Mouse (Mus musculus): ENCODE results near the gene Ggt1. TPM values are rescaled to one million over a fixed set of nuclear protein-coding genes. Genes with fewer than 3 reads are reported as not detected.
A peak's percentile ranks its signal among the peaks of the same experiment; 100 is the strongest.

Ggt1 gene
- total and polyA plus RNA-seq, 3 experiments, result 1.3 to 3.8 (median 2.1) TPM

DNA sequence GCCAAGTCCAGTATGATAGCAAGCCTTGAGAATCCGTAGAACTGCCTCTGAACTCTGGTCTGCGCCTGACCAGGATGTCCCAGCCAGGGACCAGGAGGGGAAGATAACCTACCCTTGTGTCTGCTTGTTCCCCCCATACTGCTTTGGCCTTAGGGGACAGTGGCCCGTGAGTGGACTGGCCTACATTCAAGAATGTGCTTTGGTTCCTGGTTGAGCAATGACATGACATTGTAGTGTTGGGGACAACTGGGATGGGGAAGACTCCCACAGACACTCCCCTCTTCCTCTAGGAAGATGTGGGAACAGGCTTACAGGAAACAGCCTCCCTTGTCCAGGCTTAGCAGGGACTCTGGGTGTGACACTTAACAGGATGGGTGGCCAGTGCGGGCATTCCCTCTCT, 26.4 kb downstream of the Ggt1 start:
- no peak overlapping the region for H3K9ac ChIP-seq (ENCODE audit: insufficient read depth, low read depth)
- dilution Hi-C loops (cut with MboI; ENCODE audit: extremely low pct_ligation_motif_present, extremely low pct_unique_long_range_greater_than_20kb, low sequenced_read_pairs), result no loop called here
- TF ChIP-seq ZKSCAN1 (IDR thresholded peaks at IDR 0.05; ENCODE audit: borderline replicate concordance, low read depth, low read length), result no peak
- no peak for TF ChIP-seq E2F4 (IDR thresholded peaks at IDR 0.05; ENCODE audit: insufficient replicate concordance, low read depth, low read length)
- TF ChIP-seq JUND (conservative IDR thresholded peaks at IDR 0.05; ENCODE audit: low read depth, low read length), result no peak
- TF ChIP-seq ZC3H11A (IDR thresholded peaks at IDR 0.05; ENCODE audit: low read depth, low read length), result no peak
- no peak for TF ChIP-seq CHD1 (IDR thresholded peaks at IDR 0.05; ENCODE audit: low read depth, low read length)
- TF ChIP-seq SIN3A (IDR thresholded peaks at IDR 0.05; ENCODE audit: low read length), result no peak
- H3K4me3 ChIP-seq (replicated peaks in 1 of 3; ENCODE audit: low read depth in 2 of 3, low read length in 2 of 3, poor library complexity in 1 of 3), result no peak overlapping the region
- no peaks in the 10 kb centered on the region for H3K9me3 ChIP-seq (replicated peaks; ENCODE audit: low read length)
- no peaks in the 10 kb centered on the region for H3K36me3 ChIP-seq (replicated peaks in 1 of 2; ENCODE audit: control insufficient read depth in 1 of 2, insufficient read depth in 1 of 2, low read length in 1 of 2)
- H3K4me1 ChIP-seq (ENCODE audit: control insufficient read depth in 1 of 2, insufficient read depth in 2 of 2), result peaks cover 20 to 53% of the 10 kb centered on the region in 2 experiments
- no peak for DNase-seq (ENCODE audit: extremely low read depth)
- H3K79me2 ChIP-seq (replicated peaks; ENCODE audit: control insufficient read depth, extremely low read depth, insufficient read depth, poor library complexity, severe bottlenecking), result no peaks in the 10 kb centered on the region
- H3K4me2 ChIP-seq (ENCODE audit: insufficient read depth, low read depth, poor library complexity, severe bottlenecking), result no peak overlapping the region
- in situ Hi-C loops (cut with MboI; ENCODE audit: low pct_ligation_motif_present, low pct_unique_long_range_greater_than_20kb, low sequenced_read_pairs), result loop anchor here (10.0 to 25.0 kb wide), 3 partner anchors 47 to 375 kb away; partner anchors contain the start of genes Gm5134 and Gstt2
- H3K27me3 ChIP-seq (replicated peaks), result peaks cover 5% of the 10 kb centered on the region
- H3K27ac ChIP-seq (ENCODE audit: insufficient read depth, low read depth), result no peak overlapping the region

DNA sequence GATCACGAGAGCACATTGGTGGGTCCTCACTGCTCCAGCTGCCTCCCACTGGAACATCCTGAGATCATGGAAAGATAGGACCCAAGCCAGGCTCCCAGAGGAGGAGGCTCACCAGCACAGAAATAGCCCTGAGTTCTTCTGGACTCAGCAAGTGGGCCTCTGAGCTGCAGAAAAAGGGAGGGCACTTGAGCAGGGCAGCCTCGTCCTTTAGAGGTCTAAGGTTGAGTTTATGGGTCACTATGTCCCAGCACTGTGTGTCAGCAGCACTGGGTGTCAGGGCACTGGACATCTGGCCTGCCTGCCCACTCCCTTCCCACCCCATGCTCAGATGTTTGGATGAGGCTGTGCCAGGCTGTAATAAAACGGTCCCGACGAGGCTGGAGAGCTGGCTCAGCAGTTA, 26.9 kb downstream of the Ggt1 start:
- Histone ChIP-seq H3K9me3 (replicated peaks; ENCODE audit: low read length) (no peaks in the 10 kb centered on the region), H3K4me1 (ENCODE audit: control insufficient read depth in 1 of 2, insufficient read depth in 2 of 2) (peaks cover 20 to 54% of the 10 kb centered on the region in 2 experiments), H3K79me2 (replicated peaks; ENCODE audit: control insufficient read depth, extremely low read depth, insufficient read depth, poor library complexity, severe bottlenecking) (no peaks in the 10 kb centered on the region), H3K4me2 (ENCODE audit: insufficient read depth, low read depth, poor library complexity, severe bottlenecking) (no peak overlapping the region), H3K36me3 (replicated peaks in 1 of 2; ENCODE audit: control insufficient read depth in 1 of 2, insufficient read depth in 1 of 2, low read length in 1 of 2) (no peaks in the 10 kb centered on the region), H3K9ac (ENCODE audit: insufficient read depth, low read depth) (no peak overlapping the region), H3K27ac (ENCODE audit: insufficient read depth, low read depth) (no peak overlapping the region), H3K4me3 (replicated peaks in 1 of 3; ENCODE audit: low read depth in 2 of 3, low read length in 2 of 3, poor library complexity in 1 of 3) (no peak overlapping the region), H3K27me3 (replicated peaks) (peaks cover 5% of the 10 kb centered on the region)
- no peak for TF ChIP-seq USF2 (conservative IDR thresholded peaks at IDR 0.05; ENCODE audit: low read depth, low read length)
- TF ChIP-seq TCF12 (IDR thresholded peaks at IDR 0.05; ENCODE audit: low read depth, low read length), result no peak
- TF ChIP-seq JUND (conservative IDR thresholded peaks at IDR 0.05; ENCODE audit: low read depth, low read length), result no peak
- TF ChIP-seq SMC3 (IDR thresholded peaks at IDR 0.05; ENCODE audit: low read depth, low read length), result no peak
- no peak for TF ChIP-seq POLR2A (IDR thresholded peaks at IDR 0.05; ENCODE audit: low read depth, low read length)
- no peak for TF ChIP-seq ELF1 (IDR thresholded peaks at IDR 0.05; ENCODE audit: low read depth, low read length)
- no peak for TF ChIP-seq CHD1 (IDR thresholded peaks at IDR 0.05; ENCODE audit: low read depth, low read length)
- no peak for TF ChIP-seq MXI1 (IDR thresholded peaks at IDR 0.05; ENCODE audit: low read depth, low read length)
- TF ChIP-seq RCOR1 (conservative IDR thresholded peaks at IDR 0.05; ENCODE audit: low read depth, low read length), result no peak
- dilution Hi-C loops (cut with MboI; ENCODE audit: extremely low pct_ligation_motif_present, extremely low pct_unique_long_range_greater_than_20kb, low sequenced_read_pairs), result no loop called here
- in situ Hi-C loops (cut with MboI; ENCODE audit: low pct_ligation_motif_present, low pct_unique_long_range_greater_than_20kb, low sequenced_read_pairs), result loop anchor here (10.0 to 25.0 kb wide), 3 partner anchors 46 to 374 kb away; partner anchors contain the start of genes Gm5134 and Gstt2
- no peak for DNase-seq (ENCODE audit: extremely low read depth)

- H3K36me3 ChIP-seq (replicated peaks in 1 of 2; ENCODE audit: control insufficient read depth in 1 of 2, insufficient read depth in 1 of 2, low read length in 1 of 2), result no peaks in the 10 kb centered on the region
- no peak within 1 kb of the TSS for H3K4me3 ChIP-seq (replicated peaks in 1 of 3; ENCODE audit: low read depth in 2 of 3, low read length in 2 of 3, poor library complexity in 1 of 3)
- H3K9me3 ChIP-seq (replicated peaks; ENCODE audit: low read length), result no peaks in the 10 kb centered on the region
- DNase-seq (ENCODE audit: extremely low read depth), result no peak
- no peak within 1 kb of the TSS for H3K4me2 ChIP-seq (ENCODE audit: insufficient read depth, low read depth, poor library complexity, severe bottlenecking)
- no peak for TF ChIP-seq JUND (conservative IDR thresholded peaks at IDR 0.05; ENCODE audit: low read depth, low read length)
- peak; percentile 15; the same call in 1 of the 2 replicates for TF ChIP-seq ZNF384 (IDR thresholded peaks at IDR 0.05; ENCODE audit: low read depth, low read length)
- H3K4me1 ChIP-seq (ENCODE audit: control insufficient read depth in 1 of 2, insufficient read depth in 2 of 2), result peaks cover 20 to 53% of the 10 kb centered on the region in 2 experiments
- dilution Hi-C loops (cut with MboI; ENCODE audit: extremely low pct_ligation_motif_present, extremely low pct_unique_long_range_greater_than_20kb, low sequenced_read_pairs) (no loop called here), in situ Hi-C loops (cut with MboI; ENCODE audit: low pct_ligation_motif_present, low pct_unique_long_range_greater_than_20kb, low sequenced_read_pairs) (loop anchor here (10.0 to 25.0 kb wide), 3 partner anchors 46 to 373 kb away; partner anchors contain the start of genes Gm5134 and Gstt2)
- no peaks in the 10 kb centered on the region for H3K79me2 ChIP-seq (replicated peaks; ENCODE audit: control insufficient read depth, extremely low read depth, insufficient read depth, poor library complexity, severe bottlenecking)
- H3K9ac ChIP-seq (ENCODE audit: insufficient read depth, low read depth), result no peak within 1 kb of the TSS
- no peak within 1 kb of the TSS for H3K27ac ChIP-seq (ENCODE audit: insufficient read depth, low read depth)
- peaks cover 2% of the 10 kb centered on the region for H3K27me3 ChIP-seq (replicated peaks)
Observed at GRCm38 (mm10) chr10:75589129-75589528, 27.7 kb downstream of the Ggt1 start, which contains the start of gene Ggt5. TSS of gene Ggt5 (plus strand) at chr10:75589340.
